Mouse (Mus musculus): ENCODE data around the gene Susd6.
"Not testable (repeated sequence)": the region's sequence is repeated elsewhere in the genome, so short reads cannot be mapped to it uniquely, and the experiment has no call there.

Susd6 gene

GRCm38 (mm10) chr12:80813872-80814271, 23.6 kb downstream of the Susd6 start:
- no peak for DNase-seq

- DNase-seq, result no peak
Measured at GRCm38 (mm10) chr12:80814529-80814928, 24.2 kb downstream of the Susd6 start.

GRCm38 (mm10) chr12:80815298-80815697, 25.0 kb downstream of the Susd6 start:
- peak; percentile 33 for DNase-seq

GRCm38 (mm10) chr12:80815893-80816292, 25.6 kb downstream of the Susd6 start:
- no peak for DNase-seq

GRCm38 (mm10) chr12:80816380-80817086, 26.2 kb downstream of the Susd6 start:
- DNase-seq, result no peak

GRCm38 (mm10) chr12:80817697-80818235, 27.5 kb downstream of the Susd6 start:
- no peak for DNase-seq

GRCm38 (mm10) chr12:80819020-80819419, 28.7 kb downstream of the Susd6 start:
- not testable (repeated sequence) for DNase-seq

- no peak for DNase-seq
Measured at GRCm38 (mm10) chr12:80821312-80822007, 31.1 kb downstream of the Susd6 start.

- DNase-seq, result no peak
Measured at GRCm38 (mm10) chr12:80822533-80822932, 32.2 kb downstream of the Susd6 start.

GRCm38 (mm10) chr12:80824202-80824601, 33.9 kb downstream of the Susd6 start:
- DNase-seq, result no peak

GRCm38 (mm10) chr12:80826423-80826822, 36.1 kb downstream of the Susd6 start:
- no peak for DNase-seq

GRCm38 (mm10) chr12:80827464-80828015, 37.2 kb downstream of the Susd6 start:
- no peak for DNase-seq

- no peak for DNase-seq
Measured at GRCm38 (mm10) chr12:80828020-80828419, 37.7 kb downstream of the Susd6 start.

GRCm38 (mm10) chr12:80828951-80829350, 38.6 kb downstream of the Susd6 start:
- DNase-seq, result no peak

GRCm38 (mm10) chr12:80830211-80830610, 39.9 kb downstream of the Susd6 start:
- no peak for DNase-seq

GRCm38 (mm10) chr12:80830820-80831219, 40.5 kb downstream of the Susd6 start:
- no peak for DNase-seq

- DNase-seq, result no peak
Measured at GRCm38 (mm10) chr12:80832313-80832712, 42.0 kb downstream of the Susd6 start.

- no peak for DNase-seq
Measured at GRCm38 (mm10) chr12:80833541-80833940, 43.2 kb downstream of the Susd6 start.

- no peak for DNase-seq
Measured at GRCm38 (mm10) chr12:80834156-80834900, 44.0 kb downstream of the Susd6 start.

- DNase-seq, result no peak
Measured at GRCm38 (mm10) chr12:80834901-80835570, 44.7 kb downstream of the Susd6 start.

GRCm38 (mm10) chr12:80837614-80838013, 47.3 kb downstream of the Susd6 start:
- no peak for DNase-seq

- DNase-seq, result no peak
Measured at GRCm38 (mm10) chr12:80838271-80838670, 48.0 kb downstream of the Susd6 start.

GRCm38 (mm10) chr12:80838787-80839186, 48.5 kb downstream of the Susd6 start:
- DNase-seq, result no peak
